Mouse (Mus musculus) neural tube, embryonic 12.5 days (tissue): ENCODE data around the gene Ephx3. TPM values are rescaled to one million over a fixed set of nuclear protein-coding genes. Genes with fewer than 3 reads are reported as not detected.

Experiments used
- ATAC-seq: fragments of 200-750 bp; cut with Nextera tagmentation; 2 replicates; pipeline ENCODE4 v1.8.0; 2017; ENCODE audit warnings: low read depth, mild to moderate bottlenecking, moderate TSS enrichment, moderate library complexity; ENCODE audit not compliant: low FRiP score
- H3K27ac ChIP-seq: fragments of 300-500 bp; sonication (generic); 2 replicates; pipeline ENCODE4 v1.5.1; 2016
- H3K27me3 ChIP-seq: fragments of 300-500 bp; sonication (generic); replicated peaks from 2 replicates; pipeline ENCODE4 v1.6.1; 2016; ENCODE audit warnings: mild to moderate bottlenecking
- H3K36me3 ChIP-seq: fragments of 300-500 bp; sonication (generic); 2 replicates; pipeline ENCODE4 v1.6.1; 2016; ENCODE audit warnings: mild to moderate bottlenecking
- H3K4me1 ChIP-seq: fragments of 300-500 bp; sonication (generic); 2 replicates; pipeline ENCODE4 v1.6.1; 2016
- H3K4me2 ChIP-seq: fragments of 300-500 bp; sonication (generic); replicated peaks from 2 replicates; pipeline ENCODE4 v1.6.1; 2016; ENCODE audit warnings: mild to moderate bottlenecking
- H3K4me3 ChIP-seq: fragments of 300-500 bp; sonication (generic); 2 replicates; pipeline ENCODE4 v1.5.1; 2016
- H3K9ac ChIP-seq: fragments of 300-500 bp; sonication (generic); 2 replicates; pipeline ENCODE4 v1.6.1; 2016; ENCODE audit warnings: mild to moderate bottlenecking
- H3K9me3 ChIP-seq: fragments of 300-500 bp; sonication (generic); 2 replicates; pipeline ENCODE4 v1.6.1; 2016; ENCODE audit warnings: mild to moderate bottlenecking
- WGBS: fragments of 180-500 bp; shearing (Covaris S2); methylation state at CpG from one replicate; pipeline ENCODE4 v1.1.7; 2016; 5-methylcytosine and 5-hydroxymethylcytosine counted together
- polyA plus RNA-seq: library from polyadenylated mRNA; unstranded; fragments of >200 nt; fragmentation: Nextera tagmentation; extraction: Ambion mirVana; gene quantifications from 2 replicates; pipeline ENCODE4 v1.2.1, GENCODE M21; 2016

Gene Ephx3
- polyA plus RNA-seq, 1 experiment from 2014 or later = 0.08 TPM

- ATAC-seq = no peak
- H3K4me3 ChIP-seq = no peak overlapping the region
- H3K4me1 ChIP-seq = peaks cover 23% of the 10 kb centered on the region
- H3K27me3 ChIP-seq = no peaks in the 10 kb centered on the region
- no peaks in the 10 kb centered on the region for H3K9me3 ChIP-seq
- H3K36me3 ChIP-seq = no peaks in the 10 kb centered on the region
- H3K27ac ChIP-seq = no peak overlapping the region
- 79% methylated on average over 4 of the region's 4 CpGs for WGBS
- no peak overlapping the region for H3K4me2 ChIP-seq
- H3K9ac ChIP-seq = no peak overlapping the region
Observed at GRCm38 (mm10) chr17:32169518-32170225, 19.7 kb downstream of the Ephx3 start.

DNA sequence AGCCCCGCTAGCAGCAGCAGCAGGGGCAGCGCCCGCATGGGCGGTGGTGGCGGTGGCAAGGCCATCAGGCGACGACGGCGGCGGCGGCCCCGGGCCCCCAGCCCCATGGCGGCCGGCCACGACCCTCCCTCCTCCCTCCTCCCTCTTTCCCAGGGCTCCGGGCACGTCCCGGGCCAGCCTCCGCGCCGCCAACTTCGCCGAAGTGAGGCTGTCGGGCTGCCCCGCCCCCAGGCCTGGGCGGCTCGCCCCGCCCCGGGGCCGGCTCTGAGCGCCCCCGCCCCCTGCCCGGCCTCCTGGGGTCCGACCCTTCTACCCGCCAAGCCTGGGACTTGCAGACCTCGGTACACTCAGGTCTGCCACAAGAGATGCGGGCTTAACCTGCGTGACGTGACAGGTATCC lies 22.7 kb downstream of the Ephx3 start, which contains the start of gene Notch3:
Notch3 (minus strand) TSS at position 166 of the 400 bp plus-strand sequence.
- ATAC-seq = peak; percentile 18; the same call in 1 of the 2 replicates
- H3K27me3 ChIP-seq = no peaks in the 10 kb centered on the region
- H3K27ac ChIP-seq = peak within 1 kb of the TSS; percentile 68
- H3K9ac ChIP-seq = peak within 1 kb of the TSS; percentile 82
- H3K36me3 ChIP-seq = no peaks in the 10 kb centered on the region; the same call in 1 of the 2 replicates
- H3K4me2 ChIP-seq = peak within 1 kb of the TSS; percentile 88
- 0% methylated on average over 25 of the region's 39 CpGs for WGBS
- no peaks in the 10 kb centered on the region for H3K9me3 ChIP-seq
- H3K4me3 ChIP-seq = peak within 1 kb of the TSS; percentile 69
- H3K4me1 ChIP-seq = peaks cover 47% of the 10 kb centered on the region

GRCm38 (mm10) chr17:32165803-32166595 lies 23.4 kb downstream of the Ephx3 start:
- Histone ChIP-seq H3K4me1 (peaks cover 47% of the 10 kb centered on the region), H3K36me3 (no peaks in the 10 kb centered on the region; the same call in 1 of the 2 replicates)
- WGBS = under 1% methylated on average over 43 of the region's 43 CpGs

GRCm38 (mm10) chr17:32165266-32165802 lies 24.0 kb downstream of the Ephx3 start:
- H3K36me3 ChIP-seq = no peaks in the 10 kb centered on the region; the same call in 1 of the 2 replicates
- H3K9ac ChIP-seq = peak overlapping the region; percentile 82
- peak overlapping the region; percentile 69 for H3K4me3 ChIP-seq
- H3K27ac ChIP-seq = peak overlapping the region; percentile 68
- 4% methylated on average over 9 of the region's 9 CpGs for WGBS
- no peaks in the 10 kb centered on the region for H3K27me3 ChIP-seq
- peak; percentile 77 for ATAC-seq
- H3K4me1 ChIP-seq = peaks cover 47% of the 10 kb centered on the region
- H3K9me3 ChIP-seq = no peaks in the 10 kb centered on the region
- peak overlapping the region; percentile 88 for H3K4me2 ChIP-seq

More at GRCm38 (mm10) chr17:32165803-32166595, 23.4 kb downstream of the Ephx3 start:
- Histone ChIP-seq H3K27me3 (no peaks in the 10 kb centered on the region), H3K4me2 (peak overlapping the region; percentile 88), H3K9me3 (no peaks in the 10 kb centered on the region), H3K27ac (peak overlapping the region; percentile 68), H3K4me3 (peak overlapping the region; percentile 69), H3K9ac (peak overlapping the region; percentile 82)
- peak; percentile 72 for ATAC-seq

DNA sequence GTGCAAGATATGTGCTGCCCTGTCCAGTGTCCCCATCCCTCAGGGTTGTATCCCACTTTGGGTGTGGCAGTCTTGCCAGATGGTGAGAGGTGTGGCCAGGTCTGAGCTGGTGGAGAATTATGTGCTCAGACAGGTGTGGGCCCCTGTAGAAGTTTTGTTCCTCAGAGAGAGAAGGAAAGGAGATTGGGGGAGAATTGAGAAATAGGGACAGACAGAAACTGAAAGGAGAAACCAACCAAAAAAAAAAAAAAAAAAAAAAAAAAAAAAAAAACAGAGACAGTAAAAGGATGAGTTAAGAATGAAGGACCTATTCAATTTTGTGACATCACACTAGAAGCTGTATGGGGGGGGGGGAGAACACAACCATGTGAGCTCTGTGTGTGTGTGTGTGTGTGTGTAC lies 24.6 kb downstream of the Ephx3 start:
- no peaks in the 10 kb centered on the region; the same call in 1 of the 2 replicates for H3K36me3 ChIP-seq
- H3K27me3 ChIP-seq = no peaks in the 10 kb centered on the region
- ATAC-seq = no peak
- H3K9ac ChIP-seq = no peak overlapping the region
- peaks cover 47% of the 10 kb centered on the region for H3K4me1 ChIP-seq
- H3K27ac ChIP-seq = no peak overlapping the region
- peak overlapping the region; percentile 94; the same call in 1 of the 2 replicates for H3K4me2 ChIP-seq
- no peak overlapping the region for H3K4me3 ChIP-seq
- no peaks in the 10 kb centered on the region for H3K9me3 ChIP-seq

DNA sequence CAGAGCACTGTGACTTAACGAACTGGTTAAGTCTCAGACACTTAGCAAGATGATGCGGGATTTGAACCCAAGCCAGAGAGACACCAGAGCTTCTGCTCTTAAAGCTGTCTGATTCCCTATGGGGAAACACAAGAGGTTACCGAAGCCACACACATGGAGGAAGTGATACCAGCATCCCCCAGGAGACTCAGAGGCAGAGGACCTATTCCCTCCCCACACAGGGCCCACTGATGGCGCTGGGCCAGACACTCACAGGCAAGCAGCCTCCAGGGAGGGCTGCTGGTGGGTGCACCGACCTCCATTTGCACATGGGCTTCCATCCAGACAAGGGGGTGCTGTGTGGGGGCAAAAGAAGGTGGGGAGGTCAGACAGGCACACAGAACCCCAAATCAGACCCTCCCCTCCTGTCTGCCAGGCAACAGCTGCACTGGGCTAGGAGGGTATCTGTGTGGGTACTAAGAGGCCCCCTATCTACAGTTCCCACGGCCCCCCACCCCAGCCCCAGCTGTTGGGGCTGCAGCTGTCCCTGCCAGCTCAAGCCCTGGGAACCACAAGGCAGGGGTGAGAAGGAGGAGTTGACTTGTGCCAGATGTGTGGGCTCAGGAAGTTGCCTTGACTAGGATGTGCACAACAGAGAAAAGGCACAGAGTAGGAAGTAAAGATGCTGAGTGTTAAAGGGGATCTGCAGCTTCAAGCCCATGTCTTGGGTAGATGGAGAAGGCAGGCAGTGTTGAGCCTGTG lies 25.3 kb downstream of the Ephx3 start:
- Histone ChIP-seq H3K4me2 (peak overlapping the region; percentile 94), H3K9ac (no peak overlapping the region), H3K27ac (no peak overlapping the region), H3K9me3 (no peaks in the 10 kb centered on the region), H3K27me3 (no peaks in the 10 kb centered on the region), H3K4me3 (no peak overlapping the region), H3K36me3 (no peaks in the 10 kb centered on the region; the same call in 1 of the 2 replicates), H3K4me1 (peaks cover 47% of the 10 kb centered on the region)
- ATAC-seq = no peak
- 66% methylated on average over 6 of the region's 6 CpGs for WGBS

- H3K27ac ChIP-seq = no peak overlapping the region
- H3K9me3 ChIP-seq = no peaks in the 10 kb centered on the region
- WGBS = 2% methylated on average over 58 of the region's 58 CpGs
- H3K4me3 ChIP-seq = peak overlapping the region; percentile 57
- H3K4me2 ChIP-seq = peak overlapping the region; percentile 94
- ATAC-seq = peak; percentile 38; the same call in 1 of the 2 replicates
- H3K9ac ChIP-seq = peak overlapping the region; percentile 69
- H3K36me3 ChIP-seq = peaks cover 14% of the 10 kb centered on the region
- no peaks in the 10 kb centered on the region for H3K27me3 ChIP-seq
- H3K4me1 ChIP-seq = peaks cover 47% of the 10 kb centered on the region
Observed at GRCm38 (mm10) chr17:32162112-32162850, 27.1 kb downstream of the Ephx3 start.

DNA sequence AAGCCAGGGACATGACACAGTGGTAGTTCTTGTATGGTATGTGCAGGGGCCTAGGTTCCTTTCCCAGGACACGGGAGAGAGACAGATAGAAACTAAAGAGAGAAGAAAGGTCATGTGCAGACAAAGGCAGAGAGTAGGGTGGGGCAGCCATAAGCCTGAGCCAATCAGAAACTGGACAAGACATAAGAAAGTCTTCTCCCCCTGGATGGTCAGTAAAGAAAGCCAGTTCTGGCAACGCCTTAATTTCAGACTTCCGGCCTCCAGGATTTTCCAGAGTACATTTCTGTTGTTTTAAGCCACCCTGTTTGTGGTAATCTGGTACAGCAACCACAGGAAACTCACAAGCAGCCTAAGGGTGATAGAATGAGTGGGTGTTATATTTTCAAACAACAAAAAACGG lies 28.5 kb downstream of the Ephx3 start:
- no peak overlapping the region for H3K9ac ChIP-seq
- ATAC-seq = no peak
- H3K27ac ChIP-seq = no peak overlapping the region
- no peak overlapping the region for H3K4me2 ChIP-seq
- no peaks in the 10 kb centered on the region for H3K27me3 ChIP-seq
- 84% methylated on average over 4 of the region's 4 CpGs for WGBS
- H3K4me3 ChIP-seq = no peak overlapping the region
- H3K4me1 ChIP-seq = peaks cover 37% of the 10 kb centered on the region
- no peaks in the 10 kb centered on the region for H3K9me3 ChIP-seq
- peaks cover 20% of the 10 kb centered on the region for H3K36me3 ChIP-seq

- peaks cover 31% of the 10 kb centered on the region for H3K36me3 ChIP-seq
Observed at GRCm38 (mm10) chr17:32158841-32159240, 30.5 kb downstream of the Ephx3 start.

DNA sequence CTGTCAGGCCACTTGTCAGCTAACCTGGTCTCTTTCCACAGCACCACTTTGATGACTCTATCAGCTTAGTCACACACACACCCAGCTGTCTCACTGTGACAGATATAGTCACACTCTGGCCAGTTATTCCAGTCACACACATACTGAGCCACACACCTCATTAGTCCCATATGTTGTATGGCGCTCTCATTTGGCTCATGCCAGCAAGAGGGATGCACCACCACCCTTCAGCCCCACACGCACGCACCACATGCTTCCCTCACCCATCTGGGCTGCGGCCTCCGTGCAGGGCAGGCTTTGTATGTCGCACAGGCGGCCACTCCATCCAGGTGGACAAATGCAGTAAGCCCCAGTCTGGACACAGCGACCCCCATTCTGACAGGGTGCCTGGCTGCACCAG lies 42.6 kb downstream of the Ephx3 start:
- no peak overlapping the region for H3K9ac ChIP-seq
- no peak overlapping the region for H3K27ac ChIP-seq
- peaks cover 81% of the 10 kb centered on the region for H3K36me3 ChIP-seq
- WGBS = 92% methylated on average over 8 of the region's 8 CpGs
- H3K4me3 ChIP-seq = no peak overlapping the region
- H3K4me1 ChIP-seq = peaks cover 4% of the 10 kb centered on the region; the same call in 1 of the 2 replicates
- H3K4me2 ChIP-seq = no peak overlapping the region
- H3K9me3 ChIP-seq = no peaks in the 10 kb centered on the region
- H3K27me3 ChIP-seq = no peaks in the 10 kb centered on the region
- no peak for ATAC-seq

More at GRCm38 (mm10) chr17:32158841-32159240, 30.5 kb downstream of the Ephx3 start:
- Histone ChIP-seq H3K4me2 (no peak overlapping the region), H3K9me3 (no peaks in the 10 kb centered on the region), H3K27me3 (no peaks in the 10 kb centered on the region), H3K9ac (no peak overlapping the region), H3K4me1 (peaks cover 18% of the 10 kb centered on the region), H3K4me3 (no peak overlapping the region), H3K27ac (no peak overlapping the region)
- 93% methylated on average over 13 of the region's 13 CpGs for WGBS
- no peak for ATAC-seq
